Mouse (Mus musculus) embryonic facial prominence, embryonic 15.5 days (tissue): ENCODE results near the gene Zhx3. TPM values are rescaled to one million over a fixed set of nuclear protein-coding genes. Genes with fewer than 3 reads are reported as not detected.

Experiments used
- ATAC-seq: fragments of 200-750 bp; cut with Nextera tagmentation; 2 replicates; pipeline ENCODE4 v1.8.0; 2017; ENCODE audit warnings: low read depth, moderate TSS enrichment; ENCODE audit not compliant: insufficient number of reproducible peaks, low FRiP score, low TSS enrichment
- H3K27ac ChIP-seq: fragments of 300-500 bp; sonication (generic); replicated peaks from 2 replicates; pipeline ENCODE4 v1.5.1; 2015; ENCODE audit warnings: mild to moderate bottlenecking, inconsistent platforms
- H3K27me3 ChIP-seq: fragments of 300-500 bp; sonication (generic); 2 replicates; pipeline ENCODE4 v1.6.1; 2015; ENCODE audit warnings: inconsistent platforms
- H3K36me3 ChIP-seq: fragments of 300-500 bp; sonication (generic); 2 replicates; pipeline ENCODE4 v1.6.1; 2015; ENCODE audit warnings: mild to moderate bottlenecking, inconsistent platforms
- H3K4me1 ChIP-seq: fragments of 300-500 bp; sonication (generic); 2 replicates; pipeline ENCODE4 v1.6.1; 2015; ENCODE audit warnings: inconsistent platforms
- H3K4me2 ChIP-seq: fragments of 300-500 bp; sonication (generic); replicated peaks from 2 replicates; pipeline ENCODE4 v1.6.1; 2015; ENCODE audit warnings: mild to moderate bottlenecking, inconsistent platforms
- H3K4me3 ChIP-seq: fragments of 300-500 bp; sonication (generic); replicated peaks from 2 replicates; pipeline ENCODE4 v1.5.1; 2015; ENCODE audit warnings: mild to moderate bottlenecking, inconsistent platforms
- H3K9ac ChIP-seq: fragments of 300-500 bp; sonication (generic); 2 replicates; pipeline ENCODE4 v1.6.1; 2015; ENCODE audit warnings: inconsistent platforms
- H3K9me3 ChIP-seq: fragments of 300-500 bp; sonication (generic); replicated peaks from 2 replicates; pipeline ENCODE4 v1.6.1; 2016; ENCODE audit warnings: inconsistent platforms
- WGBS: fragments of 180-500 bp; shearing (Covaris S2); methylation state at CpG from one replicate; pipeline ENCODE4 v1.1.7; 2015; 5-methylcytosine and 5-hydroxymethylcytosine counted together
- polyA plus RNA-seq: library from polyadenylated mRNA; unstranded; fragments of >200 nt; fragmentation: Nextera tagmentation; extraction: Ambion mirVana; gene quantifications from 2 replicates; pipeline ENCODE4 v1.2.1, GENCODE M21; 2015

Gene Zhx3
- polyA plus RNA-seq: 13.2 and 14.3 TPM in 2 replicates

- peak; percentile 97 for ATAC-seq
- peak within 1 kb of the TSS; percentile 94 for H3K4me3 ChIP-seq
- WGBS: 1% methylated on average over 40 of the region's 48 CpGs
These were observed at the start of gene Zhx3 for GRCm38 (mm10) chr2:160872890-160873382. Gene Zhx3, minus strand, starts transcription at chr2:160872998.

GRCm38 (mm10) chr2:160921285-160921684 is 48.5 kb upstream of the Zhx3 start:
- peaks cover 29% of the 10 kb centered on the region for H3K4me1 ChIP-seq

More at GRCm38 (mm10) chr2:160872890-160873382, at the start of gene Zhx3:
- Histone ChIP-seq H3K9ac (peak within 1 kb of the TSS; percentile 99), H3K27ac (peak within 1 kb of the TSS; percentile 99), H3K27me3 (no peaks in the 10 kb centered on the region), H3K4me2 (peak within 1 kb of the TSS; percentile 74), H3K9me3 (no peaks in the 10 kb centered on the region), H3K4me1 (peaks cover 10% of the 10 kb centered on the region), H3K36me3 (no peaks in the 10 kb centered on the region)

GRCm38 (mm10) chr2:160918930-160919215 is 46.1 kb upstream of the Zhx3 start:
- ATAC-seq: no peak
- 71% methylated on average over 2 of the region's 2 CpGs for WGBS
- Histone ChIP-seq H3K4me1 (peaks cover 38% of the 10 kb centered on the region), H3K27ac (no peak overlapping the region), H3K27me3 (peaks cover 7% of the 10 kb centered on the region), H3K4me3 (no peak overlapping the region), H3K9me3 (no peaks in the 10 kb centered on the region), H3K9ac (no peak overlapping the region), H3K4me2 (no peak overlapping the region), H3K36me3 (no peaks in the 10 kb centered on the region)

More at GRCm38 (mm10) chr2:160921285-160921684, 48.5 kb upstream of the Zhx3 start:
- Histone ChIP-seq H3K36me3 (no peaks in the 10 kb centered on the region), H3K4me3 (no peak overlapping the region), H3K9ac (no peak overlapping the region), H3K27me3 (no peaks in the 10 kb centered on the region), H3K4me2 (no peak overlapping the region), H3K9me3 (no peaks in the 10 kb centered on the region), H3K27ac (no peak overlapping the region)
- no peak for ATAC-seq
- 47% methylated on average over 7 of the region's 7 CpGs for WGBS

GRCm38 (mm10) chr2:160918154-160918929 is 45.5 kb upstream of the Zhx3 start:
- H3K9ac ChIP-seq: no peak overlapping the region
- H3K27ac ChIP-seq: no peak overlapping the region
- H3K36me3 ChIP-seq: no peaks in the 10 kb centered on the region
- WGBS: 54% methylated on average over 8 of the region's 8 CpGs
- H3K4me1 ChIP-seq: peaks cover 38% of the 10 kb centered on the region
- H3K27me3 ChIP-seq: peaks cover 7% of the 10 kb centered on the region
- H3K9me3 ChIP-seq: no peaks in the 10 kb centered on the region
- ATAC-seq: no peak
- no peak overlapping the region for H3K4me2 ChIP-seq
- no peak overlapping the region for H3K4me3 ChIP-seq

GRCm38 (mm10) chr2:160917313-160917712 is 44.5 kb upstream of the Zhx3 start:
- H3K27me3 ChIP-seq: peaks cover 16% of the 10 kb centered on the region
- no peak overlapping the region for H3K4me2 ChIP-seq
- 73% methylated on average over 3 of the region's 3 CpGs for WGBS
- no peaks in the 10 kb centered on the region for H3K36me3 ChIP-seq
- no peak overlapping the region for H3K4me3 ChIP-seq
- H3K27ac ChIP-seq: peak overlapping the region; percentile 68; the same call in 1 of the 2 replicates
- no peaks in the 10 kb centered on the region for H3K9me3 ChIP-seq
- no peak for ATAC-seq
- no peak overlapping the region for H3K9ac ChIP-seq
- H3K4me1 ChIP-seq: peaks cover 42% of the 10 kb centered on the region

- H3K9me3 ChIP-seq: no peaks in the 10 kb centered on the region
- H3K27ac ChIP-seq: peak overlapping the region; percentile 68
- peaks cover 22% of the 10 kb centered on the region for H3K27me3 ChIP-seq
- H3K4me1 ChIP-seq: peaks cover 40% of the 10 kb centered on the region
- H3K4me2 ChIP-seq: no peak overlapping the region
- no peaks in the 10 kb centered on the region for H3K36me3 ChIP-seq
- WGBS: 54% methylated on average over 8 of the region's 8 CpGs
- H3K9ac ChIP-seq: no peak overlapping the region
- ATAC-seq: no peak
- no peak overlapping the region for H3K4me3 ChIP-seq
These were observed 43.9 kb upstream of the Zhx3 start for GRCm38 (mm10) chr2:160916714-160917113.

- no peak for ATAC-seq
- 0 out of 2 replicates have a peak overlapping the region, but pooled peaks have one; percentile 6 for H3K4me2 ChIP-seq
- 43% methylated on average over 13 of the region's 13 CpGs for WGBS
- no peaks in the 10 kb centered on the region for H3K9me3 ChIP-seq
- peaks cover 42% of the 10 kb centered on the region for H3K4me1 ChIP-seq
- peak overlapping the region; percentile 68 for H3K27ac ChIP-seq
- H3K4me3 ChIP-seq: no peak overlapping the region
- no peak overlapping the region for H3K9ac ChIP-seq
- H3K36me3 ChIP-seq: no peaks in the 10 kb centered on the region
- peaks cover 27% of the 10 kb centered on the region for H3K27me3 ChIP-seq
These were observed 43.2 kb upstream of the Zhx3 start for GRCm38 (mm10) chr2:160915821-160916610.

GRCm38 (mm10) chr2:160914656-160915055 is 41.9 kb upstream of the Zhx3 start:
- Histone ChIP-seq H3K4me1 (peaks cover 54% of the 10 kb centered on the region), H3K9ac (no peak overlapping the region), H3K9me3 (no peaks in the 10 kb centered on the region), H3K4me3 (no peak overlapping the region), H3K27me3 (peaks cover 32% of the 10 kb centered on the region), H3K4me2 (no peak overlapping the region), H3K36me3 (no peaks in the 10 kb centered on the region), H3K27ac (peak overlapping the region; percentile 35; the same call in 1 of the 2 replicates)
- 81% methylated on average over 9 of the region's 9 CpGs for WGBS
- no peak for ATAC-seq

- Histone ChIP-seq H3K27ac (peak within 1 kb of the TSS; percentile 79), H3K9me3 (no peaks in the 10 kb centered on the region), H3K9ac (peak within 1 kb of the TSS; percentile 70), H3K4me2 (peak within 1 kb of the TSS; percentile 91), H3K4me3 (peak within 1 kb of the TSS; percentile 61), H3K36me3 (peaks cover 17% of the 10 kb centered on the region), H3K4me1 (peaks cover 54% of the 10 kb centered on the region), H3K27me3 (peaks cover 32% of the 10 kb centered on the region)
- WGBS: 1% methylated on average over 46 of the region's 46 CpGs
- peak; percentile 69 for ATAC-seq
These were observed 39.5 kb upstream of the Zhx3 start, which contains the start of gene Emilin3 for GRCm38 (mm10) chr2:160912231-160912671. Gene Emilin3, minus strand, starts transcription at chr2:160912328.

- H3K4me3 ChIP-seq: peak overlapping the region; percentile 61
- peak overlapping the region; percentile 70 for H3K9ac ChIP-seq
- H3K36me3 ChIP-seq: peaks cover 22% of the 10 kb centered on the region
- peak overlapping the region; percentile 79 for H3K27ac ChIP-seq
- peak overlapping the region; percentile 91 for H3K4me2 ChIP-seq
- peak; percentile 55 for ATAC-seq
- H3K4me1 ChIP-seq: peaks cover 50% of the 10 kb centered on the region
- H3K27me3 ChIP-seq: peaks cover 32% of the 10 kb centered on the region
- under 1% methylated on average over 62 of the region's 64 CpGs for WGBS
- H3K9me3 ChIP-seq: no peaks in the 10 kb centered on the region
These were observed 38.9 kb upstream of the Zhx3 start for GRCm38 (mm10) chr2:160911558-160912201.
